Mouse (Mus musculus): ENCODE data around the gene Ly6g6d. TPM values are rescaled to one million over a fixed set of nuclear protein-coding genes. Genes with fewer than 3 reads are reported as not detected.

Gene Ly6g6d
- polyA plus RNA-seq, 1 experiment: 8.9 TPM

DNA sequence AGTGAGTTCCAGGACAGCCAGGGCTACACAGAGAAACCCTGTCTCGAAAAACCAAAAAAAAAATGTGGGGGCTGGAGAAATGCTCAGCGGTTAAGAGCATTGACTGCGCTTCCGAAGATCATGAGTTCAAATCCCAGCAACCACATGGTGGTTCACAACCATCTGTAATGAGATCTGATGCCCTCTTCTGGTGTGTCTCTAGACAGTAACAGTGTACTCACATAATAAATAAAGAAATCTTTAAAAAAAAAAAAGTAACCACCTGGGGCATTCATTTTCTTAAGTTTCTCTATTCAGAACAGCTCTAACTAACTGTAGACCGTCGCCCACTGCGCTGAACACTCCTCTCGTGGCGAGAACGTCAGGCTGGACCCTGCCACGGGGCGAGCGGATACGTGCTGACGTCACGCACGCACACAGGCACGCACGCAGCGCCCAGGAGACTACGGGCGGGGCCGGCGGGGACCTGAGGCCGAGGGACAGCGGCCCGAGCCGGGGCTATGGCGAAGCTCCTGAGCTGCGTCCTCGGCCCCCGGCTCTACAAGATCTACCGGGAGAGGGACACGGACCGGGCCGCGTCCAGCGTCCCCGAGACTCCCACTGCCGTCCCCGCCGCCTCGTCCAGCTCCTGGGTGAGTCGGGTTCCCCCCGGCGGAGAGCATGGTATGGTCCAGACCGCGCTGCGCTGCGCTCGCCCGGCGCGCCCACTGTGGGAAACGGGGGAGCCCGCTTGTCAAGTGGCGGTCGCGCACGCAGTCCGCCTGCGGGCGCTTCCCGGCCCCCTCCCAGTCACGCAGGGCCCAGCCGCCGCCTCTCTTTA is 11.2 kb upstream of the Ly6g6d start, which contains the start of gene Abhd16a:
TSS of gene Abhd16a (plus strand) at position 439 of the 820 bp plus-strand sequence.
- Histone ChIP-seq H3K27ac (ENCODE audit: insufficient read depth, low read depth, low read length) (peak within 1 kb of the TSS; percentile 100), H3K27me3 (replicated peaks; ENCODE audit: control insufficient read depth, insufficient read depth, low read length) (no peaks in the 10 kb centered on the region), H3K4me1 (ENCODE audit: control insufficient read depth, insufficient read depth, low read length) (peaks cover 5% of the 10 kb centered on the region; the same call in 1 of the 2 replicates), H3K4me3 (ENCODE audit: insufficient read depth, low read depth, low read length) (peak within 1 kb of the TSS; percentile 96), H3K36me3 (ENCODE audit: control insufficient read depth, insufficient read depth, low read length) (peaks cover 3% of the 10 kb centered on the region; the same call in 1 of the 2 replicates)
- TF ChIP-seq CTCF (conservative IDR thresholded peaks at IDR 0.05; ENCODE audit: insufficient read depth, insufficient read length, low read depth, low read length) (no peak), POLR2A (IDR thresholded peaks at IDR 0.05; ENCODE audit: low read depth, low read length) (peak; percentile 59)
- WGBS: 2% methylated on average over 67 of the region's 67 CpGs
- DNase-seq: peak; percentile 96

DNA sequence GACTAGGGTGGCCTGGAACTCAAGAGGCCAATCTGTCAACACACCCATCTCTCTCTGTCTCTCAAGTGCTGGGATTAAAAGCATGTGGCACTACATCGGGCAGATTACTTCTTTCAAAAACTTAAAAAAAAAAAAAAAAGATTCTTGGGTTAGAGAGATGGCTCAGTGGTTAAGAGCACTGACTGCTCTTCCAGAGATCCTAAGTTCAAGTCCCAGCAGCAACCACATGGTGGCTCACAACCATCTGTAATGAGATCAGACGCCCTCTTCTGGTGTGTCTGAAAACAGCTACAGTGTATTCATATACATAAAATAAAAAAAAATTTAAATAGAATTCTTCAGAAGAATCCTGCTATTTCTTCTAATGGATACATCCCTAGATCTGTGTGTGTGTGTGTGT is 10.3 kb upstream of the Ly6g6d start:
- 53% methylated on average over 2 of the region's 2 CpGs for WGBS
- peaks cover 3% of the 10 kb centered on the region; the same call in 1 of the 2 replicates for H3K36me3 ChIP-seq (ENCODE audit: control insufficient read depth, insufficient read depth, low read length)
- no peak overlapping the region for H3K4me3 ChIP-seq (ENCODE audit: insufficient read depth, low read depth, low read length)
- TF ChIP-seq POLR2A (IDR thresholded peaks at IDR 0.05; ENCODE audit: low read depth, low read length) (no peak), CTCF (conservative IDR thresholded peaks at IDR 0.05; ENCODE audit: insufficient read depth, insufficient read length, low read depth, low read length) (no peak)
- H3K27me3 ChIP-seq (replicated peaks; ENCODE audit: control insufficient read depth, insufficient read depth, low read length): no peaks in the 10 kb centered on the region
- no peak overlapping the region for H3K27ac ChIP-seq (ENCODE audit: insufficient read depth, low read depth, low read length)
- DNase-seq: no peak
- H3K4me1 ChIP-seq (ENCODE audit: control insufficient read depth, insufficient read depth, low read length): peaks cover 5% of the 10 kb centered on the region; the same call in 1 of the 2 replicates

DNA sequence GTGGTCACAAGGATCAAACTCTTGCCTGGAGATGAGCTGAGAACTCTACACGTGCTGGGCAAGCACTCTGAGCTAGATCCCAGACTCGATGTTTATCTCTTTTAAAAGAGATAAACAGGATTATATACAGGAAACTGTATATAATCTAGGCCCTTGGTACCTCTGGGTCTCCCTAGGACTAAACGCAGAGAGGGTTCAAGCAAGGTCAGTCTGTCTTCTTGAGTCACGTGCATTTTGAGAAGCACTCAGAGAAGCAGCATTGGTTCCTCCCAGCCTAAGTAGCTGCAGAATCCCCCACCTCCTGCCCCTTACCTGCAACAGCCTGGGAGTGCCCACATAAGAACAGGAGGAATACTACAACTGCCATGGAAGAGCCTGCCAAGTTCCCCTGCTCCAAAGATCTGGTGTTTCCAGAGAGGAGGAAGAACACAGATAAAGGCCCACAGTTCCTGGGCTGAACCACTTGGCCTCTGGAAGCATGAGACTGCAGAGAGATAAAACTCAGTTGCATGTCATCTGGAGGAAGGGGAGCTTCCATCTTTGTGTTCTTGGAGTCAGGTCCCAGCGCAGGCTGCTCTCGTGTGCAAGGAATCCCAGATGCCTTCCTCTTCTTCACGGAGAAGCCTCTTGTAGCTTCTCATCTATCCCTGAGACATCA is 7.5 kb upstream of the Ly6g6d start, which contains the start of gene Ly6g6f:
TSS of gene Ly6g6f (minus strand) at position 403 of the 658 bp plus-strand sequence.
- no peak for TF ChIP-seq POLR2A (IDR thresholded peaks at IDR 0.05; ENCODE audit: low read depth, low read length)
- TF ChIP-seq CTCF (conservative IDR thresholded peaks at IDR 0.05; ENCODE audit: insufficient read depth, insufficient read length, low read depth, low read length): no peak
- no peaks in the 10 kb centered on the region for H3K27me3 ChIP-seq (replicated peaks; ENCODE audit: control insufficient read depth, insufficient read depth, low read length)
- H3K4me3 ChIP-seq (ENCODE audit: insufficient read depth, low read depth, low read length): no peak within 1 kb of the TSS
- H3K36me3 ChIP-seq (ENCODE audit: control insufficient read depth, insufficient read depth, low read length): no peaks in the 10 kb centered on the region
- no peak for DNase-seq
- peaks cover 4% of the 10 kb centered on the region; the same call in 1 of the 2 replicates for H3K4me1 ChIP-seq (ENCODE audit: control insufficient read depth, insufficient read depth, low read length)
- 80% methylated on average over 7 of the region's 7 CpGs for WGBS
- H3K27ac ChIP-seq (ENCODE audit: insufficient read depth, low read depth, low read length): no peak within 1 kb of the TSS

DNA sequence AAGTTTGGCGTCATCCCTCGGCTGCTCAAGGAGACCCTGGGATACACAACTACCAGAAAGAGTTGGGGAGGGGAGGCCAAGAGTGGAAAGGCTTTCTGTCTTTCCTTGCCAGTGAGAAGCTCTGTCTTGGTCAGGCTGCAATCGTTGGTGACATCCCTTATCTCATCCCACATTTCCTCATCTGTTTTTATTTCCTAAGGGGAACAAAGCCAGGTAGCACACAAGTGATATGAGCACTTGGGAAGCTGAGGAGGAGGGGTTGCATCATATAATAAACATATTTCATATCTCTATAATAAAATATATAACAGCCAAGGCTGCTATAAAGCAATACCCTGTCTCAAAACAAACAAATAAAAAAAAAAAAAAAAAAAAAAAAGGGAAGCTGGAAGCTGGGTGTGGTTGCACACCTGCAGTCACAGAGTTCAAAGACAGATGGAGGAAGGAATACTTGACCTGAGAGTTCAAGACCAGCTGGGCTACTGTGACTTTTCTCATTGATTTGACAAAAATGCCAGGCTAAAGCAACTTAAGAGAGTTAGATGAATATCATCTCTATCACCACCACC is 6.1 kb upstream of the Ly6g6d start:
- Histone ChIP-seq H3K27ac (ENCODE audit: insufficient read depth, low read depth, low read length) (no peak overlapping the region), H3K4me1 (ENCODE audit: control insufficient read depth, insufficient read depth, low read length) (no peaks in the 10 kb centered on the region), H3K4me3 (ENCODE audit: insufficient read depth, low read depth, low read length) (no peak overlapping the region), H3K27me3 (replicated peaks; ENCODE audit: control insufficient read depth, insufficient read depth, low read length) (no peaks in the 10 kb centered on the region), H3K36me3 (ENCODE audit: control insufficient read depth, insufficient read depth, low read length) (no peaks in the 10 kb centered on the region)
- 69% methylated on average over 3 of the region's 3 CpGs for WGBS
- no peak for DNase-seq
- TF ChIP-seq POLR2A (IDR thresholded peaks at IDR 0.05; ENCODE audit: low read depth, low read length): no peak
- TF ChIP-seq CTCF (conservative IDR thresholded peaks at IDR 0.05; ENCODE audit: insufficient read depth, insufficient read length, low read depth, low read length): no peak

DNA sequence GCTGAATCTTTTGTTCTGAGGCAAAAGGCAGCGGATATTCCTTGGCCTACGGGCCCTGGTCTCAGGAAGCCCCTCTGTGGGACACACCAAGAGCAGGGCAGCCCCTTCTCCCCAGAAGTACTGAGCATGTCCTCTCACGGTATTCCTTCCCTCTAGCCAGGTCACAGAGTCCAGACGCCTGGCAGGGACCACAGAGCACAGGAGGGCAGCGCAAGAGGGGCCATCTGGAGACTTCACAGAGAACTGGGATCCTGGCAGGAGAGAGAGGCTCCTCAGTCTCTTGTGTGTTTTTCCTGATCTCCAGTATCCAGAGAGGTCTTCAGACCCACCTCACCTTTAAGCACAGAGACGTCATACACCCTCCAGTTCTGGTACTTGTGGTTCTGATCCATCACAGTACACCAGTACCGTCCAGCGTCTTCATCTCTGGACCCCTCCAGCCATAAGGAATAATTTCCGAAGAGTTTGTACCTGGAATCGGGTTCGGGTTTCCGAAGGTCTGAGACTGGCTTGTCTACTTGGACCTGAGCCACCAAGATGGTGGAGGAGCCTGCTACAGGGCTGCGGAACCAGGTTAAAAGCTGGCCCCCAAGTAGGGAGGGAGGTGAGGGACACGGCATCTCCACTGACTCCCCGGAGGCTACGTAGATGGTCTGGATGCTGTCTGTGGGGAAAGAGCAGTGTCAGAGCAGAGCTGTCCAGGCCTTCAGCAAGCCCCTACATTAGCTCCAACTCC is 5.1 kb upstream of the Ly6g6d start:
- Histone ChIP-seq H3K36me3 (ENCODE audit: control insufficient read depth, insufficient read depth, low read length) (no peaks in the 10 kb centered on the region), H3K27ac (ENCODE audit: insufficient read depth, low read depth, low read length) (no peak overlapping the region), H3K4me1 (ENCODE audit: control insufficient read depth, insufficient read depth, low read length) (no peaks in the 10 kb centered on the region), H3K27me3 (replicated peaks; ENCODE audit: control insufficient read depth, insufficient read depth, low read length) (no peaks in the 10 kb centered on the region), H3K4me3 (ENCODE audit: insufficient read depth, low read depth, low read length) (no peak overlapping the region)
- WGBS: 88% methylated on average over 16 of the region's 16 CpGs
- TF ChIP-seq POLR2A (IDR thresholded peaks at IDR 0.05; ENCODE audit: low read depth, low read length) (no peak), CTCF (conservative IDR thresholded peaks at IDR 0.05; ENCODE audit: insufficient read depth, insufficient read length, low read depth, low read length) (no peak)
- no peak for DNase-seq

DNA sequence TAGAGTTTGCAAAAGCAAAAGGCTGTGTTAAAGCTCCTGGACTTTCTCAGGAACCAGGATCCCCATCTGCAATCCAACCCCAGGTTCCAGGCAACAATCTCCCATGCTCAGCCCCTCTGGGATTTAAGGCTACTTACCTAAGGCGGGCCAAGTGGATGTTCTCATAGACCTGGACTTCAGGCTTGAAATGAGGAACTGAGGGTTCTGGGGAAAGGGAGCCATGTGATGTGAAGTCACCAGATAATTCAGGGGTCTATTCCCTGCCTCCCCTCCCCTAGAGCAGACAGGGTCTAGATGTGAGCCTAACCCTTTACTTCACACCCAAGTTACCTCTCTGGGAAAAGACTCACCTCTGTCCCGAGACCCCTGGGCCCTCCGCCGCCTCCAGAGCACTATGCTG is 2.8 kb upstream of the Ly6g6d start:
- no peaks in the 10 kb centered on the region for H3K27me3 ChIP-seq (replicated peaks; ENCODE audit: control insufficient read depth, insufficient read depth, low read length)
- TF ChIP-seq POLR2A (IDR thresholded peaks at IDR 0.05; ENCODE audit: low read depth, low read length) (no peak), CTCF (conservative IDR thresholded peaks at IDR 0.05; ENCODE audit: insufficient read depth, insufficient read length, low read depth, low read length) (no peak)
- H3K4me3 ChIP-seq (ENCODE audit: insufficient read depth, low read depth, low read length): no peak overlapping the region
- no peaks in the 10 kb centered on the region for H3K36me3 ChIP-seq (ENCODE audit: control insufficient read depth, insufficient read depth, low read length)
- WGBS: 87% methylated on average over 4 of the region's 4 CpGs
- peaks cover 10% of the 10 kb centered on the region; the same call in 1 of the 2 replicates for H3K4me1 ChIP-seq (ENCODE audit: control insufficient read depth, insufficient read depth, low read length)
- H3K27ac ChIP-seq (ENCODE audit: insufficient read depth, low read depth, low read length): no peak overlapping the region
- no peak for DNase-seq

Data from kidney, adult 2 months (tissue).